Mouse (Mus musculus) Muller cell, postnatal 12 days (primary cell): ENCODE data around the gene Zfp616.

Source experiments
- DNase-seq: peaks from one replicate; pipeline ENCODE4 v3.0.0-alpha.2; 2015; ENCODE audit errors: inconsistent ontology term

Zfp616 gene

GRCm38 (mm10) chr11:74069655-74070054 lies at the start of gene Zfp616:
TSS of gene Zfp616 (plus strand) at chr11:74069955.
- no peak for DNase-seq

GRCm38 (mm10) chr11:74051347-74051746 lies 18.4 kb upstream of the Zfp616 start:
- DNase-seq, result no peak

GRCm38 (mm10) chr11:74056451-74056850 lies 13.3 kb upstream of the Zfp616 start, which contains the start of the genes Olfr139 and Olfr399:
TSS of gene Olfr139 (minus strand) at chr11:74056551.
TSS of gene Olfr399 (minus strand) at chr11:74056615.
- no peak for DNase-seq

- DNase-seq, result no peak
These were observed 31.0 kb downstream of the Zfp616 start for GRCm38 (mm10) chr11:74100724-74101123.

GRCm38 (mm10) chr11:74101507-74101906 lies 31.8 kb downstream of the Zfp616 start:
- DNase-seq, result no peak

- DNase-seq, result no peak
These were observed 35.3 kb downstream of the Zfp616 start for GRCm38 (mm10) chr11:74105066-74105465.

GRCm38 (mm10) chr11:74113412-74113811 lies 43.7 kb downstream of the Zfp616 start, which contains the start of gene Olfr401:
TSS of gene Olfr401 (plus strand) at chr11:74113712.
- no peak for DNase-seq
